Mouse (Mus musculus): ENCODE data around the gene Anxa11. TPM values are rescaled to one million over a fixed set of nuclear protein-coding genes. Genes with fewer than 3 reads are reported as not detected.
"Not testable (repeated sequence)": the region's sequence is repeated elsewhere in the genome, so short reads cannot be mapped to it uniquely, and the experiment has no call there.

The Anxa11 gene
- polyA plus RNA-seq, 1 experiment from 2014 or later: 32.0 TPM

- no peak overlapping the region for H3K27ac ChIP-seq (ENCODE audit: low read length)
- H3K4me2 ChIP-seq (ENCODE audit: low read depth, low read length): no peak overlapping the region
- no peaks in the 10 kb centered on the region for H3K36me3 ChIP-seq (ENCODE audit: control insufficient read depth, insufficient read depth, low read length)
- H3K27me3 ChIP-seq (ENCODE audit: control insufficient read depth, insufficient read depth, low read depth, low read length): no peaks in the 10 kb centered on the region
- no peak overlapping the region for H3K9ac ChIP-seq (ENCODE audit: low read length)
- H3K4me3 ChIP-seq (ENCODE audit: low read length): no peak overlapping the region
- peaks cover 6% of the 10 kb centered on the region for H3K4me1 ChIP-seq (replicated peaks; ENCODE audit: control insufficient read depth, insufficient read depth, low read length)
- no peak for ATAC-seq (ENCODE audit: low read depth)
- H3K9me3 ChIP-seq (ENCODE audit: control insufficient read depth, low read length): no peaks in the 10 kb centered on the region
- WGBS: 32% methylated on average over 9 of the region's 9 CpGs
Observed at GRCm38 (mm10) chr14:25847660-25848059, 5.7 kb downstream of the Anxa11 start.

- Histone ChIP-seq H3K27ac (ENCODE audit: low read length) (no peak overlapping the region), H3K36me3 (ENCODE audit: control insufficient read depth, insufficient read depth, low read length) (no peaks in the 10 kb centered on the region), H3K27me3 (ENCODE audit: control insufficient read depth, insufficient read depth, low read depth, low read length) (no peaks in the 10 kb centered on the region), H3K9me3 (ENCODE audit: control insufficient read depth, low read length) (no peaks in the 10 kb centered on the region), H3K9ac (ENCODE audit: low read length) (no peak overlapping the region), H3K4me1 (replicated peaks; ENCODE audit: control insufficient read depth, insufficient read depth, low read length) (peaks cover 2% of the 10 kb centered on the region; the same call in 1 of the 2 replicates), H3K4me2 (ENCODE audit: low read depth, low read length) (no peak overlapping the region), H3K4me3 (ENCODE audit: low read length) (no peak overlapping the region)
- 69% methylated on average over 6 of the region's 6 CpGs for WGBS
- ATAC-seq (ENCODE audit: low read depth): no peak
Observed at GRCm38 (mm10) chr14:25848237-25848636, 6.3 kb downstream of the Anxa11 start.

- H3K4me1 ChIP-seq (replicated peaks; ENCODE audit: control insufficient read depth, insufficient read depth, low read length); H3K36me3 ChIP-seq (ENCODE audit: control insufficient read depth, insufficient read depth, low read length); H3K9me3 ChIP-seq (ENCODE audit: control insufficient read depth, low read length); ATAC-seq (ENCODE audit: low read depth); H3K4me3 ChIP-seq (ENCODE audit: low read length); H3K9ac ChIP-seq (ENCODE audit: low read length); H3K27me3 ChIP-seq (ENCODE audit: control insufficient read depth, insufficient read depth, low read depth, low read length); H3K4me2 ChIP-seq (ENCODE audit: low read depth, low read length); H3K27ac ChIP-seq (ENCODE audit: low read length): not testable (repeated sequence)
- 87% methylated on average over 3 of the region's 4 CpGs for WGBS
Observed at GRCm38 (mm10) chr14:25848708-25849107, 6.8 kb downstream of the Anxa11 start.

GRCm38 (mm10) chr14:25850433-25850832, 8.5 kb downstream of the Anxa11 start:
- Histone ChIP-seq H3K4me2 (ENCODE audit: low read depth, low read length) (no peak overlapping the region), H3K9me3 (ENCODE audit: control insufficient read depth, low read length) (no peaks in the 10 kb centered on the region), H3K4me1 (replicated peaks; ENCODE audit: control insufficient read depth, insufficient read depth, low read length) (peaks cover 2% of the 10 kb centered on the region; the same call in 1 of the 2 replicates), H3K9ac (ENCODE audit: low read length) (no peak overlapping the region), H3K4me3 (ENCODE audit: low read length) (no peak overlapping the region), H3K36me3 (ENCODE audit: control insufficient read depth, insufficient read depth, low read length) (no peaks in the 10 kb centered on the region), H3K27ac (ENCODE audit: low read length) (no peak overlapping the region), H3K27me3 (ENCODE audit: control insufficient read depth, insufficient read depth, low read depth, low read length) (no peaks in the 10 kb centered on the region)
- no peak for ATAC-seq (ENCODE audit: low read depth)
- 96% methylated on average over 2 of the region's 2 CpGs for WGBS

GRCm38 (mm10) chr14:25851189-25851588, 9.2 kb downstream of the Anxa11 start:
- no peak overlapping the region for H3K4me3 ChIP-seq (ENCODE audit: low read length)
- no peaks in the 10 kb centered on the region for H3K36me3 ChIP-seq (ENCODE audit: control insufficient read depth, insufficient read depth, low read length)
- no peak overlapping the region for H3K27ac ChIP-seq (ENCODE audit: low read length)
- WGBS: 62% methylated on average over 6 of the region's 6 CpGs
- H3K27me3 ChIP-seq (ENCODE audit: control insufficient read depth, insufficient read depth, low read depth, low read length): no peaks in the 10 kb centered on the region
- peaks cover 2% of the 10 kb centered on the region; the same call in 1 of the 2 replicates for H3K4me1 ChIP-seq (replicated peaks; ENCODE audit: control insufficient read depth, insufficient read depth, low read length)
- H3K4me2 ChIP-seq (ENCODE audit: low read depth, low read length): no peak overlapping the region
- no peak for ATAC-seq (ENCODE audit: low read depth)
- no peaks in the 10 kb centered on the region for H3K9me3 ChIP-seq (ENCODE audit: control insufficient read depth, low read length)
- no peak overlapping the region for H3K9ac ChIP-seq (ENCODE audit: low read length)

GRCm38 (mm10) chr14:25852121-25852561, 10.2 kb downstream of the Anxa11 start:
- H3K4me2 ChIP-seq (ENCODE audit: low read depth, low read length): no peak overlapping the region
- WGBS: 67% methylated on average over 11 of the region's 11 CpGs
- H3K9ac ChIP-seq (ENCODE audit: low read length): no peak overlapping the region
- ATAC-seq (ENCODE audit: low read depth): no peak
- H3K27me3 ChIP-seq (ENCODE audit: control insufficient read depth, insufficient read depth, low read depth, low read length): no peaks in the 10 kb centered on the region
- no peak overlapping the region for H3K27ac ChIP-seq (ENCODE audit: low read length)
- no peaks in the 10 kb centered on the region for H3K9me3 ChIP-seq (ENCODE audit: control insufficient read depth, low read length)
- H3K4me3 ChIP-seq (ENCODE audit: low read length): no peak overlapping the region
- H3K36me3 ChIP-seq (ENCODE audit: control insufficient read depth, insufficient read depth, low read length): no peaks in the 10 kb centered on the region
- H3K4me1 ChIP-seq (replicated peaks; ENCODE audit: control insufficient read depth, insufficient read depth, low read length): peaks cover 2% of the 10 kb centered on the region; the same call in 1 of the 2 replicates

GRCm38 (mm10) chr14:25853295-25853694, 11.3 kb downstream of the Anxa11 start:
- no peak for ATAC-seq (ENCODE audit: low read depth)
- no peaks in the 10 kb centered on the region for H3K36me3 ChIP-seq (ENCODE audit: control insufficient read depth, insufficient read depth, low read length)
- no peaks in the 10 kb centered on the region for H3K27me3 ChIP-seq (ENCODE audit: control insufficient read depth, insufficient read depth, low read depth, low read length)
- no peak overlapping the region for H3K9ac ChIP-seq (ENCODE audit: low read length)
- H3K9me3 ChIP-seq (ENCODE audit: control insufficient read depth, low read length): no peaks in the 10 kb centered on the region
- peaks cover 3% of the 10 kb centered on the region; the same call in 1 of the 2 replicates for H3K4me1 ChIP-seq (replicated peaks; ENCODE audit: control insufficient read depth, insufficient read depth, low read length)
- no peak overlapping the region for H3K4me2 ChIP-seq (ENCODE audit: low read depth, low read length)
- whole genome bisulfite sequencing: 64% methylated on average over 6 of the region's 6 CpGs
- no peak overlapping the region for H3K27ac ChIP-seq (ENCODE audit: low read length)
- H3K4me3 ChIP-seq (ENCODE audit: low read length): no peak overlapping the region

GRCm38 (mm10) chr14:25853717-25854452, 11.9 kb downstream of the Anxa11 start:
- 84% methylated on average over 16 of the region's 16 CpGs for WGBS
- no peak for ATAC-seq (ENCODE audit: low read depth)
- no peak overlapping the region for H3K27ac ChIP-seq (ENCODE audit: low read length)

GRCm38 (mm10) chr14:25855241-25855885, 13.4 kb downstream of the Anxa11 start:
- no peak for ATAC-seq (ENCODE audit: low read depth)
- H3K4me2 ChIP-seq (ENCODE audit: low read depth, low read length): no peak overlapping the region
- H3K4me1 ChIP-seq (replicated peaks; ENCODE audit: control insufficient read depth, insufficient read depth, low read length): peaks cover 3% of the 10 kb centered on the region; the same call in 1 of the 2 replicates
- H3K27ac ChIP-seq (ENCODE audit: low read length): no peak overlapping the region
- 55% methylated on average over 8 of the region's 8 CpGs for WGBS
- H3K36me3 ChIP-seq (ENCODE audit: control insufficient read depth, insufficient read depth, low read length): no peaks in the 10 kb centered on the region
- no peaks in the 10 kb centered on the region for H3K9me3 ChIP-seq (ENCODE audit: control insufficient read depth, low read length)
- no peaks in the 10 kb centered on the region for H3K27me3 ChIP-seq (ENCODE audit: control insufficient read depth, insufficient read depth, low read depth, low read length)
- H3K4me3 ChIP-seq (ENCODE audit: low read length): no peak overlapping the region
- H3K9ac ChIP-seq (ENCODE audit: low read length): no peak overlapping the region

More at GRCm38 (mm10) chr14:25853717-25854452, 11.9 kb downstream of the Anxa11 start:
- Histone ChIP-seq H3K9me3 (ENCODE audit: control insufficient read depth, low read length) (no peaks in the 10 kb centered on the region), H3K9ac (ENCODE audit: low read length) (no peak overlapping the region), H3K36me3 (ENCODE audit: control insufficient read depth, insufficient read depth, low read length) (no peaks in the 10 kb centered on the region), H3K4me3 (ENCODE audit: low read length) (no peak overlapping the region), H3K27me3 (ENCODE audit: control insufficient read depth, insufficient read depth, low read depth, low read length) (no peaks in the 10 kb centered on the region), H3K4me1 (replicated peaks; ENCODE audit: control insufficient read depth, insufficient read depth, low read length) (peaks cover 3% of the 10 kb centered on the region; the same call in 1 of the 2 replicates), H3K4me2 (ENCODE audit: low read depth, low read length) (no peak overlapping the region)
